Mouse (Mus musculus): ENCODE results near the gene Olfr101.

Gene Olfr101

DNA sequence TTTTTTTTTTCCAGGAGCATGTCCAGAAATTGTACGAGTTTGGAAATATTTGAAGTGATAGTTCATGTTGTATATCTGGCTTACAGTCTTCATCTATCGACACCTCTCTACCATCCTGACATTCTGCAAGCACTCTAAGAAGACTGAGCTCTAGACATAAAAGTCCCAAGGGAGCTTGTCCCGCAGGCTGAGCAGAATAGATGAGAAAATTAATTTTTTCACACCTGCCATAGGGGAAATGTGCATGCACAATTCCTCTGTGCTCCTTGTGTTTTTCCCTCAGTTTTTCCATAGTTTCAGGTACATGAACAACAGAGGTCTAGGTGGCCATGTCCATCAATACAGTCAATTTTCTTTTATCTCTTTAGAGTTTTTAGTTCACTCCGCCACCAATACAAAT, at the start of gene Olfr101:
TSS of gene Olfr101 (minus strand) at position 101 of the 400 bp plus-strand sequence.
- DNase-seq = no peak

DNA sequence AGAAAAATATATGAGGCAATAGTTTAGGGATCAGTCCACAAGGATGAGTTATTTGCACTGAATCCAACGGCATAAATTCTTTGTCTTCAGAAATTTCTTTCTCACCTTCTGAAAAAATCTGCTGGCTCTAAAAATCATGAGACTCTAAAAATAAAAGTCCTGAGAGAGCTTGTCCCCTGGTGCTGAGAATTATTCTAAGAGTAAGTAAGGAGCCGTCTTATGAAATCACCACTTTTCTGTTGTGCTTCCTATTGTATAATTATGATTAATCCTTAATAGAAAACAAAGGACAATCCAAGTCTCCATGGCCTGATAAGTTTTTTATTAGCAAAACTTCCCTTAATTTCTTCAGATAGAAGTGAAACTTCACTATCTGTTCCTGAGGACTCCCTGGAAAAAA, 35.5 kb upstream of the Olfr101 start, which contains the start of gene Olfr103:
TSS of gene Olfr103 (minus strand) at position 101 of the 400 bp plus-strand sequence.
- no peak for DNase-seq

DNA sequence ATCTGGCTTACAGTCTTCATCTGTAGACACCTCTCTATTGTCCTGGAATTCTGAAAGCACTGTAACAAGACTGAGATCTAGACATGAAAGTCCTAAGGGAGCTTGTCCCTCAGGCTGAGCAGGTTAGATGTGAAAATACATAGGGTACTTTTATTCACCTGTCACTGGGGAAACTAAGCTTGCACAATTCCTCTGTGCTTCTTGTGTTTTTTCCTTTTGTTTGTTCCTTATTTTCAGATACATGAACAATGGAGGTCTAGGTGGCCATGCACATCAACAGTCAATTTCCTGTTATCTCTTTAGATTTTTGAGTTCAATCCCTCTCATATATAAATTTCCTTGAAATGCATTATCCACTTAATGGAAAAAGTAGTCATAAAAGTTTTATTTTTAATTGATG, 12.8 kb upstream of the Olfr101 start, which contains the start of gene Olfr102:
TSS of gene Olfr102 (minus strand) at position 101 of the 400 bp plus-strand sequence.
- no peak for DNase-seq

DNA sequence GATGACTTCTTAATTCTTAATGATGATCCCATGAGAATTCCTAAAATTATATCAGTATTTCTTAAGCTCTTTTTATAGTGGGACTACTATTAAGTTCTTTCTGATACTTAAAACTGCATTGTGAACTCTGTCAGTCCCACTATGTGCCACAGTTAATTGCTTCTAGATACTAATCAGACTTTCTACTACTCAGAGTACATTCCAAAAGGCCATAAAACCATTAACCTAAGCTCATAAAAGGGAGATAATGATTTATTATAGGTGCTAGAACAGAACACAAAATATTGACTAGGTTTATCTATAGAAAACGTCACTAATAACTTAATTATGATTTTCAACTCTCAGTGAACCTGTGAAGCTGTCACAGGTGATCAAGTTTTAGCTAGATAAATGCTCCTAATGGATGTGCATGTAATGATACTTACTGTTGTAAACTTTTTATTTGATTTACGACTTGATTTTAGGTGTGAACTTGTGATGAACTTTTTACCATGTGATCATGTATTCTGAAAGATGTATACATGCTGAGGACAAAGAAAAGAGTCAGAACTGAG, 6.1 kb upstream of the Olfr101 start:
- no peak for DNase-seq

DNA sequence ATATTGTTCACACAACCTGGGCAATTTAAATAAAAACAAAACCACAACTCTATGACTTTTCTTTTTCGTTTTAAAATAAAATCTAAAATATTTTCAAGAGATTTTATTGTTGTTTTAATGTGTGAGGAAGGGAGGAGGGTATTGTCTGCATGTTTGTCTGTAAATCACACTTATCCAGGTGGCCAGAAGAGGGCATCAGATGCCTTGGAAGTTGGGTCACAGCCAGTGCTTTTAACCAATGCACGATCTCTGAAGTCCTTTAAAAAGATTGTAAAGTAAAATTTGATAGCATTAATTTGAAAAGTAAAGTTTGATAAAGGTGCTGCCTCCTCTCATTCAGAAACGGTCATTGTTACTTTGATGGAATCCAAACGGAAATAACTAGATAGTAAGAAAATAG, 4.4 kb upstream of the Olfr101 start:
- DNase-seq = no peak

DNA sequence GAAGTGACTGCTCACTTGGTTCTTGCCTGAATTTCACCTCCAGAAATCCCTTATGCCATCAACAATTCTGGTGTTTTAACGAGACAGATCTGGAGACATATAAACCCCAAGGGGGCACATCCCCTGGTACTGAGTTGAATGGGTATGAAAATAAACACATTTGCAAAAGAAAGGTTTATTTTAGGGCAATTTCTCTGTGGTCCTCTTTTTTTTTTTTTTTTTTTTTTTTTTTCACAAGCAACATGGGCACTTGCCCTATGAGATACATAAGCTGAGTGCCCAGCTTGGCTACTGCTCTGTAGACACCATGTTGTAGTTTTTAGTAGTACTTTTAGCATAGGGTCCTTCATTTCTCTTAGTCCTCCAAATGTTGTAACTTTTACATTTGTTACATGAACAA, 20.8 kb downstream of the Olfr101 start, which contains the start of gene Olfr99:
TSS of gene Olfr99 (minus strand) at position 101 of the 400 bp plus-strand sequence.
- no peak for DNase-seq

DNA sequence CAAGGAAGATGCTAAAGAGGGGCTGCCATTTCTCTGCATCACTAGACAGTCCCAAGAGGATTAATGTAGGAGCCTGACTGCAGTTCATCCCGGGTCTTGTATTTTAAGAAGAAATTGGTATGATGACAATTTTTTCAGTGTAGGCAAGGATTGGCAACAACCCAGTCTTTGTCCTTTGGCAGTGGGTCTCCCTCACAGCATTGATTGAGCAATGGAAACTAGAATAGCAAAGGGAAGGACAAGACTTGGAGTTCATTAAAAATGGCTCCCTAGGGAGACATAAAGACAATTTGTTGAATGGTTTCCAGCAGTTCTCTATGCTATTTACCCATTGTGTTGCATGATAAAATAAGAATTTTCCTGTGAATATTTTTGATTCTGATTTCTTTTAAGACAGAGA, 23.8 kb downstream of the Olfr101 start:
- no peak for DNase-seq

DNA sequence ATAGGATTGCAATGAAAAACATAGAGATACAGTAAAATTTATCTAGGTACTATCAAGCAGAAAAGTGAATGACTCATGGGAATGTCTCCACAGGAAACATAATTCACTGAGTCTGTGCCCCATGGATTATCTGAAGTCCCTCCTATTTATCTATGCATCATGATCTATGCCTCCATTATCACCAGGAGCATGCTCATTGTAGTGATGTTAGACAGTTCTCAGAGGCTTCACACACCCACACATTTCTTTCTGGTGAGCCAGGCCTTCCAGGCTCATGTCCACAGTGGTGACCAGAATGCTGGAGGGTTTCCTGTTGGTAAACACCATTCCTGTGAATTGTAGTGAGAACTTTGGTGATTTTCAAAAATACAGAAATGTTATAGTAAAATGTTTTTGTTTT, 27.5 kb downstream of the Olfr101 start:
- DNase-seq = no peak

DNA sequence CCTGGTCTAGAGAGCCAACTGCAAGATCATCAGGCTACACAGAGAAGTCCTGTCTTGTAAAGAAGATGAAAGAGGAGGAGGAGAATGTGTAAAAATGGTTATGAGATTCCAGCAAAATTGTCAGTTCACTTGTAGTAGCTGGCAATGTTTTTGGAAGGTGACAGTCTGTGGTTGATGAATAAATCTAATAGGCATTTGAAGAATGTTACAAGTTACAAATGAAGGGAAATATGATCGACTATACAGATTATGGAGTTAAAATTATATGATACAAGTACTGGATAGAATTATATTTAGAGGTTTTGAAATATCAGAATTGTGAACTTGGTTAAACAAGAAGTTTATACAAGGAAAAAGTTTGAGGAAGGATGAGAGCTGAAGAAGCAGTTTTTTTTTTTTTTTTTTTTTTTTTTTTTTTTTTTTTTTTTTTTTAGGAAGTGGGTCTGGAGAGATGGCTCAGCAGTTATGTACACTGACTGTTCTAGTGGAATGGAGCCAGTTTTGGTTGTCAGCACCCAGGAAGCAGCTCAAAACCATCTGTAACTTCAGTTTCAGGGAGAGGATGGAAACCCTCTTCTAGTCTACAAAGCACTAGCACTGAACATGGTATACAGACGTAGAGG, 28.4 kb downstream of the Olfr101 start:
- DNase-seq = no peak

DNA sequence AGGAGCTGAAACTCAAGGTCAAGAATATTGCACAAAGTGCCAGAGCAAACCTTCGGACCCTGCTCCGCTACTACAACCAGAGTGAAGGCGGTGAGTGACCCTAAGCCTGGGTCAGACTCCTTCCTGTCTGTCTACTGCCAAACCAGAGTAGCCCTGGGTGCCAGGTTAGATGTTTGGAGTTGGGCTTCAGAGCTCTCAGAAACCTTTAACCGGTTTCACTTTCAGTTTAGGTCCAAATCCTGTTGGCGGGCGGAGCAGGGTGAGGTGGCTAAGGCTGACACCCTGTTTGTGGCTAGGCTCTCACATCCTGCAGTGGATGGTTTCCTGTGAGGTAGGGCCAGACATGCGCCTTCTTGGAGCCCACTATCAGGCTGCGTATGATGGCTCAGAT, 33.4 kb downstream of the Olfr101 start:
- no peak for DNase-seq

DNA sequence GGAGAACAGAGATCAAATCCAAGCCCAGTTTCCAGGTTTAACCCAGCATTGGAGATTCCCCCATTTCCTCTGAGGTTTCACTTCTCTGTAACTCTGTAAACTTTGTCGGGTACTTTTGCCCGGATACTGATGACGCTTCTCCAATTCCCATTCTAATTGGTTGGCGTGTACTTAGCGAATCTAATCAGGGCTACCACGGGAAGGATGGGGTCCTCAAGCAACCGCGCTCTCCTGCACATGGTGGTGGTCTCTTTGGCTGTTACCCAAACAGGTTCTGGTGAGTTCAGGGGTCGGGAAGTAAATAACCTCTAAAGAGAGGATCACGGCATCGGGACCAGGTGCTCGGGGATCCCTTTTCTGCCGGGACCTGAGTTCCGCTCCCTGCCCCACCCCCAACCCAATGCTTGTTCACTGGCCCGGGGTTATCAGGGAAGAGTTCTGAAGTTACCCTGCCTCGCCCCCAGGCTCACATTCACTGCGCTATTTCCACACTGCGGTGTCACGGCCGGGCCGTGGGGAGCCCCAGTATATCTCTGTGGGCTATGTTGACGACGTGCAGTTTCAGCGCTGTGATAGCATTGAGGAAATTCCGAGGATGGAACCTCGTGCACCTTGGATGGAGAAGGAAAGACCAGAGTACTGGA, 33.9 kb downstream of the Olfr101 start, which contains the start of gene H2-M3:
TSS of gene H2-M3 (plus strand) at position 163 of the 644 bp plus-strand sequence.
- DNase-seq = peak; percentile 43

DNA sequence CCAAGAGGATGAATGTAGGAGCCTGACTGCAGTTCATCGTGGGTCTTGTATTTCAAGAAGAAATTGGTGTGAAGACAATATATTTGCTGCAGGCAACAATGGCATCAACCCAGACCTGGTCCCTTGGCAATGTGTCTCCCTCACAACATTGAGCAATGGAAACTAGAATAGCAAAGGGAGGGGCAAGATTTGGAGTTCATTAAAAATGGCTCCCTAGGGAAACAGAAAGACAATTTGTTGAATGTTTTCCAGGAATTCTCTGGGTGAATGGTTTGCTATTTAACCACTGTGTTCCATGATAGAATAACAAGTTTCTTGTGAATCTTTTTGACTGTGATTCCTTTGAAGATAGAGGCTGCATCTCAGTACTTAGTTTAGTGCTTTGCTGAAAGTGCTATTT, 40.5 kb downstream of the Olfr101 start, which contains the start of gene Olfr98:
TSS of gene Olfr98 (minus strand) at position 124 of the 400 bp plus-strand sequence.
- DNase-seq = no peak

DNA sequence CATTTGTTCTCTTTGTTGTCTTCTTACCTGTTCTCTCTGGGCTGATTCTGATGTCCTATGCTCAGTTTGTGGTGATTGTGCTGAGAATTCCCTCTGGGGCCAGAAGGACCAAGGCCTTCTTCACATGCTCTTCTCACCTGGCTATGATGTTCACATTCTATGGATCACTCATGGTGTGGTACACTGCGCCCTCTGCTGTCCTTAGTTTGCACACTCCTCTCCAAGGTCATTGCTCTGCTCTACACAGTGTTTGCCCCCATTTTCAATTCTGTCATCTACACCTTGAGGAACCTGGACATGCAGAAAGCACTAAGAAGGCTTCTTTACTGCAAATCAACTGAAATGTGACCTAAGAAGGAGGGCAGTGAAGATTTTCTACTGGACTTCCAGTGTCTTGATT, 53.6 kb downstream of the Olfr101 start:
- no peak for DNase-seq

DNA sequence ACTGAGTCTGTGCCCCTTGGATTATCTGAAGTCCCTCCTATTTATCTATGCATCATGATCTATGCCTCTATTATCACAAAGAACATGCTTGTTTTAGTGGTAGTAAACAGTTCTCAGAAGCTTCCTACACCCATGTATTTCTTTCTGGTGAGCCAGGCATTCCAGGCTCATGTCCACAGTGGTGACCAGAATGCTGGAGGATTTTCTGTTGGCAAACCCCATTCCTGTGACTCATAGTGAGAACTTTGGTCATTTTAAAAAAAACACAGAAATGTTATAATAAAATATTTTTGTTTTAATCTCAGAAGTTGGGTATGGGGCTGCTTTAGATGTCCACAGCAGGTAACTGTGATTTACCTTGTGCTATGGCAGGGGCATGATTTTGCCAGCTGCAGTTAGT, 54.7 kb downstream of the Olfr101 start:
- no peak for DNase-seq

Measured in cerebellum, adult 11 months (tissue).